Mouse (Mus musculus) testis, postnatal 14 days (tissue): ENCODE measurements around the gene Traf7.

Source experiments
- DNase-seq: peaks from one replicate; pipeline ENCODE4 v3.0.0; 2021; ENCODE audit warnings: low spot score

The Traf7 gene

DNA sequence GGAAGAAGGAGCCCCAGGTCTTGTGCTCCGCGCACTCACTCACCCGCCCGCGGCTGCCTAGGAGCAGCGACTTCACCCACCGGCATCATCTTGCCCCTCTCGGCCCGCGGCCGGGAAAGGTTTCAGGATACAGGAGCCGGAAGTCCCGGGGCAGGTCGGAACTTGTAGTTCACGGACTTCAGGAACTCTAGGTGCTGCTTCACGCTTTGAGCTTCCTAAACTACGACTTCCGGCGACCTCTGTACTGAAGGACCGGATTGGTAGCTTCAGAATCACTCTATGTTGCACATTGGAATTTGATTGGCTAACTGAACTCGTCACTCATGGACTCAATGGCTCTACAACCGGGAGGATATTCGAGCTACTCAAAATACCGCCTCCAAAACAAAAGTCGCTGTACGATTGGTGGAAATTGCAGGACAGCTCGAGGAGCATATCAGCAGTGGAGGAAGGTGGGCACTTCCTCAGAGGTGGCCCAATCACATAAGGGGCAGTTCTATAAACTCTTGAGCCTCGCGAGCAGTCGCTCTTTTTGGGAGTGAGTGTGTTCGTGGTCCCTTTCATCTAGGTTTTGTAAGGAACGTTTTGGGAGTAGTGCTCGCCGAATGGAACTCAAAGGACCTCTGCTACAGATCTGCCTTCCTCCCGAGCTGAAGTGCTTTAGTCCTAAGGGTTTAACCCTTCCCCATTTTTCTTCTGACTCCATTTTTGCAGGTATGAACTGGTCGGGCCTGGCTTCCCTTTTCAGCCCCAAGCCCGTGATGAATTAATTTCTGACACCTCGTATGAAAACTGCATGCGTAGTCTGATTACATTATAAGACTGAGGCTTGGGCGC is at the start of gene Traf7:
TSS of gene Traf7 (minus strand) at position 216 of the 837 bp plus-strand sequence.
- DNase-seq: peak; percentile 98

DNA sequence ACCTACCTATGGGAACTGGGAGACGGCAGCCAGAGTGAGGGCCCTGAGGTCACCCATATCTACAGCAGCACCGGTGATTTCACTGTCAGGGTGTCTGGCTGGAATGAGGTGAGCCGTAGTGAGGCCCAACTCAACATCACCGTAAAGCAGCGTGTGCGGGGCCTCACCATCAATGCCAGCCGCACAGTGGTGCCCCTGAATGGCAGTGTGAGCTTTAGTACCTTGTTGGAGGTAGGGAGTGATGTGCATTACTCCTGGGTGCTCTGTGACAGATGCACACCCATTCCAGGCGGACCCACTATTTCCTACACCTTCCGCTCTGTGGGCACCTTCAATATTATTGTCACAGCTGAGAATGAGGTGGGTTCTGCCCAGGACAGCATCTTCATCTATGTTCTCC is 46.1 kb upstream of the Traf7 start:
- DNase-seq: no peak

DNA sequence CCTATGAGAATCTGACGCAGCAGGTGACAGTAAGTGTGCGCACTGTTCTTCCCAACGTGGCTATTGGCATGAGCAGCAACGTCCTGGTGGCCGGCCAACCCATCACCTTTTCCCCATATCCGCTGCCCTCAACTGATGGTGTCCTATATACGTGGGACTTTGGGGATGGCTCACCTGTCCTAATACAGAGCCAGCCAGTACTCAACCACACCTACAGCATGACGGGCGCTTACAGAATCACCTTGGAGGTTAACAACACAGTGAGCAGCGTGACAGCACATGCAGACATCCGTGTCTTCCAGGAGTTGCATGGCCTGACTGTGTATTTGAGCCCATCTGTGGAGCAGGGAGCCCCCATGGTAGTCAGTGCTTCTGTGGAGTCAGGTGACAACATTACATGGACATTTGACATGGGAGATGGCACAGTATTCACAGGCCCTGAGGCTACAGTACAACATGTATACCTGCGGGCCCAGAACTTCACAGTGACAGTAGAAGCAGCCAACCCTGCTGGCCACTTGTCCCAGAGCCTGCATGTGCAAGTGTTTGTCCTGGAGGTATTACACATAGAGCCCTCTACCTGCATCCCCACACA is 45.0 kb upstream of the Traf7 start:
- no peak for DNase-seq

DNA sequence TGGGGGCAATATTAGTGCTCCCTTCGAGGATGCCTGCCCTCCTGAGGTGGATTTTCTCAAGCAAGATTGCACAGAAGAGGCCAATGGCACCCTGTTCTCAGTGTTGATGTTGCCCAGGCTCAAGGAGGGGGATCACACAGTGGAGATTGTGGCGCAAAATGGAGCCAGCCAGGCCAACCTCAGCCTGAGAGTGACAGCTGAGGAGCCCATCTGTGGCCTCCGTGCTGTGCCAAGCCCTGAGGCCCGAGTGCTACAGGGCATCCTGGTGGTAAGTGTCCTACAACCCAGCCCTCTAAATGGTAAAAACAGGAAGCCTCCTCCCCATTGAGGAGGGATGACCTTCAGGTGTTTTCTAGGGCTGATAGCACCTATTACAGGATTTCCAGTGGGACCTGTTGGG is 42.1 kb upstream of the Traf7 start:
- no peak for DNase-seq

DNA sequence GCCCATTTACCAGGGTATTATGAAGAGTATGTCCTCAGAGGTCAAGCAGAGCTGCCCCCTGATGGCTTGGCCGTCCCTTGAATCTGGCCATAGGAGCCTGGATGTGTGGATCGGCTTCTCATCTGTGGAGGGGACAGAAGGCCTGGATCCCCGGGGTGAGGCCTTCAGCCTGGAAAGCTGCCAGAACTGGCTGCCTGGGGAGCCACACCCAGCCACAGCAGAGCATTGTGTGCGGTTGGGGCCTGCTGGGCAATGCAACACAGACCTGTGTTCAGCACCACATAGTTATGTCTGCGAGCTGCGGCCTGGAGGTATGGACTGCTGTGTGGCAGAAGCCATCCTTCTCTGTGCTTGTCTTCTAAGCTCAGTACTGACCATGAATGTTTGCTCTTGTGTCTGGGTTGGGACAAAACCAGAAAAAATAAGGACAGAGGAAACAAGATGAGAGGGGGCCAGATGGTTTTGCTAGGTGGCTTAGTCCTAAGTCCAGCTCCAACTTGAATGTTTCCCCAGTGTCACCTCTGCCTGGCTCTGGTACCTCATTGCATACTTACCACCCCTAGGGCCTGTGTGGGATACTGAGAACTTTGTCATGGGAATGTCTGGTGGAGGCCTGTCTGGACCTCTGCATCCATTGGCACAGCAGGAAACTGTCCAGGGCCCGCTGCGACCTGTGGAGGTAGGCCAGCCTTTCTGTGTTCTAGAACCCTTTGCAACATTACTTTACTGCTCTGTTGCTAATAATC is 39.5 kb upstream of the Traf7 start:
- DNase-seq: no peak

DNA sequence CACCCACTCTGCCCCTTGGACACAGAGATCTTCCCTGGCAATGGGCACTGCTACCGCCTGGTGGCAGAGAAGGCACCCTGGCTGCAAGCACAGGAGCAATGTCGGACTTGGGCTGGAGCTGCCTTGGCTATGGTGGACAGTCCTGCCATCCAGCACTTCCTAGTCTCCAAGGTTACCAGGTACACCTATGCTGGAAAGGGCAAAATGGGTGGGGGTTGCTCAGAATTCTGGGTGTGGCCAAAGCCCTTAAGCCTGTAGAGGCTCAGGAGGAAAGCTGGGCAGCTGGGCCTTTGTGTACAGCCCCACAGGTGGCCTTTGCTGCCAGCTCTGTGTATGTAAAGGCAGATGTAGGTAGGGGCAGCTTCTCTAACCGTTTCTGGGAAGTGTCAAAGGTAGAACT is 38.1 kb upstream of the Traf7 start:
- DNase-seq: no peak

DNA sequence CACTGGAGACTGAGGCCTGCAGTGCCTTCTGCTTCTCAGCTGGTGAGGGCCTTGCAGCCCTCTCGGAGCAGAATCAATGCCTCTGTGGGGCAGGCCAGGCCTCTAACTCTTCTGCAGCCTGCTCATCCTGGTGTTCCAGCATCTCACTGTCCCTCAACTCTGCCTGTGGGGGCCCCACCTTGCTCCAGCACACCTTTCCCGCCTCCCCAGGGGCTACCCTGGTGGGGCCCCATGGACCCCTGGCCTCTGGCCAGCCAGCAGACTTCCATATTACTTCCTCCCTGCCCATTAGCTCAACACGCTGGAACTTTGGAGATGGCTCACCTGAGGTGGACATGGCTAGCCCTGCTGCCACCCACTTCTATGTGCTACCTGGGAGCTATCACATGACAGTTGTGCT is 37.4 kb upstream of the Traf7 start:
- no peak for DNase-seq

DNA sequence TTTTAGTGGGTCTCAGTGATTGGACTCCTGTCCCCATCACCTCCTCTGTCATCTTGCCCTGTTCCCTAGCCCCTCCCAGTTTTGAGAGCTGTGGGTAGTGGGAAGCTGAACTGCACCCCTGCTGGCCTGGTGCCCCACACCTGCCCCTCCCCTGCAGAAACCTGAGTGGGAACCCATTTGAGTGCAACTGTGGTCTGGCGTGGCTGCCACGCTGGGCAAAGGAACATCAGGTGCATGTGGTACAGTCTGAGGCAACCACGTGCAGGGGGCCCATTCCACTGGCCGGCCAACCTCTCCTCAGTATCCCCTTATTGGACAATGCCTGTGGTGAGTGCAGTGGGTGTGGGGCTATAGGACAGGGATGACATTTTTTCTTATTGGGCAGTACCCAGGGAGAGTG is 36.7 kb upstream of the Traf7 start:
- DNase-seq: no peak

DNA sequence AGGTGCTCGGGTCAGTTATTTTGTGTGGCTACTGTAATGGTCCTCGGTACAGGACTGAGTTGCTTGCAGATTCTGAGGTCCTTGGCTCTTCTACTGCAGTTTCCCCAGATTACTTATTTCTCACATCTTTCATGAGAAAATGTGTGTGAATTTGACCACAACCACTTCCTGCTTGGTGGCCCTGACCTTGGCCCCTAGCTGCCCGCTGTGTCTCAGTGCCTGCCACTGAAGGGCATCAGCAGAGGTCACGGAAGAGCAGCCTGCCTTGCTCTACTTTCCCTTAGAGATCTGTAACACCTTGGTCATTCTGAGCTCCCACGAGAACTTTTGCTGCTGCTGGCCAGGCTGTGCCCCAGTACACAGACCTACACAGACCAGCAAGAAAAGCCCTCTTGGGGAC is 35.9 kb upstream of the Traf7 start:
- no peak for DNase-seq

DNA sequence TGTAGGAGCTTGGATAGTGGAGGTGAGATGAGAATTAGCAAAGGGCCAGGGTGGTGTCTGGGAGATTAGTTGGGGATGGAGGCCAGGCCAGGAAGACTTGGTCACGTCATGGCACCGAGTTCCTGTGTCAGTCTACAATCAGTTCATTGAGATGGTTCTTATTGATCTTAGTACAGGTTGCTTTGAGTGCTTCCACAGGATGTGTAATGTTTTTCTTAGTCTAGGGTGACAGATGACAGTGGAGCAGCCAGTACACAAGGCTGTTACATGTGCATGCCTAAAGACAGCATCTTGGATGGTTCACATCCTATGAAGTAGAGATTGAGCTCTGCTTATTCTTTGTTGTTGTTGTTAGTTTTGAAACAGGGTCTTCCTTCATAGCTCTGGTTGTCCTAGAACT is 33.9 kb upstream of the Traf7 start:
- no peak for DNase-seq

DNA sequence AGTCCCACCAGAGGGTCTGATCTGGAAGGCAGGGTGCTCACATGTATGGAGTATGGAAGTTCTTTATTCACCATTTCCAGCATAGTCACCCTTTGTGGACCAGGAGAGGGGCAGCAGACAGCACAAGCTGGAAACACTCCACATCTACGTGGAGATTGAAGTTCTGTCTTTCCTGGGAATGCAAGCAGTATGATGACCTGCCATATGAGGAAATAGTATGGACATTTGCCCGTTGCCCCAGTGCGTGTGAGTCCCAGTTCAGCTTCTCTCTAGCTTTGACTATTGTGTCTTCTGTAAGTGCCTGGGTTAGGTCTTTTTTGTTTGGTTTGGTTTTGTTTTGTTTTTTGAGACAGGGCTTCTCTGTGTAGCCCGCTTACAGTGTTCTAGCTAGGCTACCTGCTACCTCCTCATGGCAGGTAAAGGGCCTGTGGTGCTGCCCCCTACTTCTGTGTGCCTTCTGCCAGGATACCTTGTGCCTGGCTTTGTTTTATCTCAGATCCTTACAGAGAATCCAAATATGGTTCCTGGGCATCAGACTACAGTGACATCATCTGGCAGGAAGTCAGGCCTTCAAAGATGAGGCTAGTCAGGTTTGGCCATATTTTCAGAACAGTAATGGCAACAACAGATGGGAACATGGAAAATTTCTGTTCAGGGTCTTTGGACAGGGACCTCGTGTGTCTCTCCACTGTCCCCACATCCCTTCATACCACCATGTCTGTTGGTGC is 32.7 kb upstream of the Traf7 start:
- DNase-seq: no peak

DNA sequence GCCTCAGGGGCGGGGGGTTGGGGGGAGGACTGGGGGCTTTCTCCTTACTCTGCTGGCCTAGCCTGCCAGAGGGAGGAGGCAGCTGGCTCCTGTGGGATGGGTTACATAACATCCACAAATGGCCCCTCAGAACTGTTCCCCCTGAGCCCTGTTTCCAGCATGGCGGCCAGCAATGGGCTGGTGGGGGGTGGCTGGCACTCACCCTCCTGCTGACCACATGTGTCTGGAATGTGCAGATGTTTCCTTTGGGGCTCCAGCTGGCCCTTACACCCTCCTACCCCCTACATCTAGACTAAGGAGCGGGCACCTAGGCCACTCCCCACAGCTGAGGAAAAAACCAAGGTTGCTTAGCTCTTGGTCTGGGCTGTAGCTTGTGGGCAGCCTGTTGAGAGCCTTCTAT is 31.4 kb upstream of the Traf7 start:
- no peak for DNase-seq

DNA sequence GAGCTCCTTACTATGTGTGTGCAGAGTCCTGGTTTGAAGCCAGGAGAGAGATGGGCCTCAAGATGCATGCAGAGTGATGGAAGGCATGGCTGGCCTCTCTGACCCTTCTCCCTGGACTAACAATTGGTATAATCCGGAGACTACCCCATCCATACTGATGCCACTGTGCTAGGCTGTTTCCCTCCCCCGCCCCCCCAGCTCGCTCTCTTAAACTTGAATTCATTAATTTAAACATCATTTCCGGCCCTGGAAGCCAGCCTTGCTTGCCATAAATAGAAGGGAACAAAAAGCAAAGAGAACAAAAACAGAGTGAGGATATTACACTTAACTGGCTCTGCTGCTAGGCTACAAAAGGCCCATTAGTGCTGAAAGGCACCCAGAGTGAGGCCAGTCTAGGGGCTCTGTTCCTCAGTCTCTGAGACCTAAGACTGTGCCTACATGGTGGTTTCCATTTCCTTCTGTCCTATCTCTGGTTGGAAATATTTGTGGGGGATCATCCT is 30.9 kb upstream of the Traf7 start:
- DNase-seq: no peak

DNA sequence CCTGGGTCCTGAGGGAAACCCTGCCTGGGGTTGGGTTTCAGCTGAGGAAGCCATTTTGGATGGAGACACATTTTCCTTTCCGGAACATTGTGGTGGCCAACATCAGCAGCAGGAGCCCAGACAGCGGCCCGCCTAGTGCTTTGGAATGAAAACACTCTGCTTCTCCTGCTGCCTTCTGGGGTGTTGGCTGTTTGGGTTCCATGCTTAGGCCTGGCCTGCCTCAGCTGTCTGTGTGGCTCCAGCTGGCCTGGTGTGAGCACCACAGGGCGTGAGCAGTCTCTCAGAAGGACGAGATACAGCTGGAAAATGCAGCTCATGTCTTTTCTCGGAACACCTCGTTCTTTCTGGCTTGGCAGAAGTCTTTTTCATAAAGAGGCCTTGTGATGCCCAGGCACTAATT is 29.4 kb upstream of the Traf7 start:
- peak; percentile 53 for DNase-seq

DNA sequence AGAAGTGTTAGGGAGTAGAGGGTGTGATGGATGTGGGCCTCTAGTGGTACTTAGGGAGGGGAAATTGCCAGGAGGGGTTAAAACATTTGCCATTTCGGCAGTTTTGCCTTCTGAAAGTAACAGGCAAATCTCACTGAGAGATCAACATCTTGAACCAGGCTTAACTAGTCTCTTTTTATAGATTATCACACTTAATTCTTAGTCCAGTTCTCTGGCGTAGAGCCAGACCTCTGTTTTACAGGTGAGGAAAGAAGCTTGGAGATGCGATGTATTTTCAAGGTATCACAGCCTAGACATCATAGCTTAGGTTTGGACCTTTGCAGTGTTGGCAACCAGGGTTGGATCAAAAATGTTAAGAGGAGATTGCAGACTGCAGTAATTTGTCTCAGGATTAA is 23.3 kb upstream of the Traf7 start:
- no peak for DNase-seq

DNA sequence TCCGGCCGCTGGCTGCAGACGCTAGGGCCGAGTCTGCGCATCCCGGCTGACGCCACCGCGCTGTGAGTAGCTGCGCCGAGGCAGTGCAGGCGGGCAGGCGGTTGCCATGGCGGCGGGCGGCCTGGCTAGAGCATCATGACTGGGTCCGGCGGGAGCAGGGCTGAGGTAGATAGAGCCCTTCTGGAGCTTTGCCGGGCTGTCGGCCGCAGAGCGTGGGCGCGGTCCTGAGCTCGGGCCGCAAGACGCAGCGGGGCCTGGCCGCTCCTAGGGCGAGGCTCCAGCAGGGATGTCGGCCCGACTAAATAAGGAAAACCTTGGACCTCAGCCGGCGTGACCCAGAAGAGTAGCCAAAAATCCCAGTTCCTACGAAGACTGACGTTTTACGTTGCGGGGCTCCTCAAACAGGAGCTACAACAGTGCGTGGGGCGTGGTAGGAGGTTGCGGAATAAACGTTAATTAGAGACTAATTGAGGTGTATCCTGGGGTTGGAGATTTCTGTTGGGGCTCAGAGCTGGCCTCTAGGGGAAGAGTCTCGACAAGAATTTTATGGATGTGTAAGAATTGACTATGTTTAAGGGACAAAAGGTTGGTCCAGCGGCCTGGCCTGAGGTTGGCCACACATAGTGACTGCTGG is 22.8 kb upstream of the Traf7 start:
- DNase-seq: peak; percentile 89

DNA sequence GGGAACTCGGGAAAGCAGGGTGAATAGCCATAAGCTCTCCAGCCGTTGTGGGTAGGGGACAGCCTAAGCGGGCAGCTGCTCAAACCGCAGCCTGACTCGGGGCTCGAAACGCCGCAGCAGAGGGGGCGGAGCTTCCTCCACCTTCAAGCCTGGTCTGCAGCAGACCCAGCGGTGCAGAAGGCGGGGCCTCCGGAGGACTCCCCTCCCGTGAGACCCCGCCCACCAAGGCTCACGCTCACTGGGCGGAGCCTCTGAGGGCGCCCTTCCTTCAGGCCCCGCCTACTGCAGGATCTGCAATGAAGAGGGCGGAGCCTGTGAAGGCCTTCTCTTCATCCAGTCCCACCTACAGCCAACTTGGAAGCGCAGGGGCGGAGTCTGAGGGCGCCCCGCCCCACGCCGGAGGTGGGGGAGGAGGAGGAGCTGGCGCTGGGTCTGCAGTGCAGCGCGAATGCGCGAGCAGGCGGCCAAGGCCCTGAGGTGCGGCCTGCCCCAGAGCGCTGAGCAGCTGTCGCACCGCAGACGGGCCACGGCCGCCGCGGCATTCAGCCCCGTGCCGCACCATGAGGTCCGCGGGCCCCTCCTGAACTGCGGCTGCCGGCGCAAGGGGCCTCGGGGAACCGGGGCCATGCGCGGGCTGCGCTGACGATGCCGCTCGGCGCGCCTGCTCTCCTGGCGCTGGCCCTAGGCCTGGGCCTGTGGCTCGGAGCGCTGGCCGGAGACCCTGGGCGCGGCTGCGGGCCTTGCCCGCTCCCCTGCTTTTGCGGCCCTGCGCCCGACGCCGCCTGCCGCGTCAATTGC is 22.1 kb upstream of the Traf7 start, which contains the start of gene Pkd1:
TSS of gene Pkd1 (plus strand) at position 217 of the 798 bp plus-strand sequence.
- peak; percentile 99 for DNase-seq

DNA sequence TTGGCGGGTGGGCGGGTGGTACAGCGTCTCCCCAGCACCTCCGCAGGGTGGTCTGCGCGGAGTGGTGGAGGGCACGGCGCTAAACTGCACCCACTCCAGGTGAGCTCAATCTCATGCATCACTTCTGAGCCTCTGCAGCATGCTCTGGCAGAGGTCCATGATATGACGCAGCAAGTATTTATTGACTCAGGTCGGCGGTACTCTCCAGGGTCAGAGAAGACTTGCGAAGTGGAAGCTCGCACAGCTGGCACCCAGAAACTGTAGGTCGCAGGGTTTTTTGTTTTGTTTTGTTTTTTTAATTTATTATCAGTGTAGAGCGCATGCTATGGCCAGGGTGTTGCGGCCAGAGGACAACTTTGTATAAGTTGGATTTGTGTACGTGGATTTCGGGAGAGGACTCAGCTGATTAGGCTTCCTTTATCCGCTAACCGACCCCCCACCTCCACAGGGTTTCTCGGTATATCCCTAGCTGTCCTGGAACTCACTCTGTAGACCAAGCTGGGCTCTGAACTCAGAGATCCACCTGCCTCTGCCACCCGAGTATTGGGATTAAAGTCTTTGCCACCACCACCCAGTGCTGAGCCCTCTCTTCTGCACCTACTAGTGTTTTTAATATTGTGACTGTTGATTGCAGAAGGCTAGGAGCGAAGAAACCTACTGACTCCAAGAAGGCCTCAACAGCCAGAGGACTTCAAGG is 21.3 kb upstream of the Traf7 start:
- peak; percentile 56 for DNase-seq

DNA sequence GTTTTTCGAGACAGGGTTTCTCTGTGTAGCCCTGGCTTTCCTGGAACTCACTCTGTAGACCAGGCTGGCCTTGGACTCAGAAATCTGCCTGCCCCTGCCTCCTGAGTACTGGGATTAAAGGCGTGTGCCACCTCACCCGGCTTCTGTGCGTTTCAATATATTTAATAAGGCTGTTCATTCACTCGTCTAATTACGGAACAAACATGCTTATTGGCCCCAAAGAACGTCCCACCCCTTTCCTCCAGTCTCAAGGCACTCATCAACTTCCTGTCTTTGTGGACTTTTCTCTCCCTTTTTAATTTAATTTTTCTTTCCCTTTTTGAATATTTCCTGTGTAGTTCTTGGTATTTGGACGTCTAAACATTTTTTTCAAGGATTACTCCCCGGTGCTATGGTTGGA is 20.7 kb upstream of the Traf7 start:
- no peak for DNase-seq

DNA sequence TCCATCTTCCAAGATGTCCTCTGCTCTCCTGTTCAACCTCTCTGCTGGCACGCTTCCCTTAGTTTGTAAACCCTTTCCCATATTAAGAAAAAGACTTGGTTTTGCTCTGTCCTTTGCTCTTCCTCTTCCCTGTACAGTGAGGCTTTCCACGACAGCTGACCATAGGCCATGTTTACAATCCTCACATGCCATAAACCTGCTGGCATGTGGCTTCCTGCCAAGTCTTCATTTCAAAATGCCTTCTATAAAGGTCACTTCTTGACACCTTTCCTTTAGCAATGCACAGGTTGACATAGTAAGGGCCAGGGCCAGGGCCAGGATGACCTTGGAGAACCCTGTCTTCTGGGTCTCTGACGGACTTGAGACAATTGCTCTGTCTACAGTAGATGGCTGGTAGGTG is 18.5 kb upstream of the Traf7 start:
- DNase-seq: no peak
